Comparison of ENCODE assay signal across 27 mouse cellular contexts in genomic region chr19:34066779-34067472, GRCm38 (mm10). TPM values are rescaled to one million over a fixed set of nuclear protein-coding genes. Genes with fewer than 3 reads are reported as not detected.
DNase-seq lines count a peak whose midpoint lies in the region; ATAC-seq and TF ChIP-seq lines count a peak whose summit lies in the region.
"Had no signal": no experiment of that assay in that cellular context is flagged by ENCODE, and none has a peak within 500 bp of the region (broad histone marks: within the 10 kb centered on the region; RNA-seq: fewer than 3 reads in every experiment).

Lipn (plus strand) TSS chr19:34067358.

- 88% methylated on average over 9 of the region's 9 CpGs for WGBS in intestine, embryonic 14.5 days
- 82% methylated on average over 9 of the region's 9 CpGs for WGBS in stomach, embryonic 15.5 days
- 84% methylated on average over 9 of the region's 9 CpGs for WGBS in heart, embryonic 10.5 days

- H3K27ac ChIP-seq in intestine, embryonic 14.5 days (ENCODE audit: low read depth): no peak within 1 kb of the TSS
- H3K27ac ChIP-seq in stomach, embryonic 15.5 days: no peak within 1 kb of the TSS
- H3K27ac ChIP-seq in heart, embryonic 10.5 days: no peak within 1 kb of the TSS
- H3K27ac ChIP-seq: embryonic facial prominence, embryonic 15.5 days; forebrain, embryonic 10.5 days; gastrocnemius, adult 2 months; hindbrain, embryonic 12.5 days; macrophage; midbrain, embryonic 12.5 days had no signal

- TF ChIP-seq CTCF in C2C12 (IDR thresholded peaks at IDR 0.05; ENCODE audit: control insufficient read depth, insufficient read depth, insufficient read length): no peak

- H3K79me2 ChIP-seq in C2C12 (ENCODE audit: control insufficient read depth, insufficient read depth): no peaks in the 10 kb centered on the region

- ATAC-seq in intestine, embryonic 14.5 days (replicated peaks; ENCODE audit: low FRiP score, low TSS enrichment, low read depth): 0 out of 2 replicates have a peak, but pooled peaks have one; percentile 19
- 0 out of 2 replicates have a peak, but pooled peaks have one; percentile 18 for ATAC-seq in stomach, embryonic 15.5 days (ENCODE audit: insufficient read depth, low FRiP score, low read depth)
- ATAC-seq: forebrain, postnatal 0 days had no signal

- H3K9ac ChIP-seq in intestine, embryonic 14.5 days (ENCODE audit: low read length): no peak within 1 kb of the TSS
- H3K9ac ChIP-seq in stomach, embryonic 15.5 days: no peak within 1 kb of the TSS
- H3K9ac ChIP-seq: embryonic facial prominence, embryonic 15.5 days; forebrain, postnatal 0 days; heart, embryonic 12.5 days; hindbrain, embryonic 12.5 days; midbrain, embryonic 12.5 days had no signal

- no peak within 1 kb of the TSS for H3K4me2 ChIP-seq in intestine, embryonic 14.5 days (ENCODE audit: low read length)
- H3K4me2 ChIP-seq in stomach, embryonic 15.5 days: no peak within 1 kb of the TSS
- H3K4me2 ChIP-seq: embryonic facial prominence, embryonic 15.5 days; heart, embryonic 12.5 days; hindbrain, embryonic 12.5 days; liver, embryonic 11.5 days; midbrain, embryonic 12.5 days had no signal

- no peak within 1 kb of the TSS for H3ac ChIP-seq in C2C12 (ENCODE audit: control insufficient read depth, insufficient read length, low read depth)

- no peaks in the 10 kb centered on the region for H3K9me3 ChIP-seq in intestine, embryonic 14.5 days (ENCODE audit: control insufficient read depth, low read length)
- no peaks in the 10 kb centered on the region for H3K9me3 ChIP-seq in stomach, embryonic 15.5 days
- H3K9me3 ChIP-seq in heart, embryonic 10.5 days: no peaks in the 10 kb centered on the region
- H3K9me3 ChIP-seq: embryonic facial prominence, embryonic 15.5 days; forebrain, embryonic 10.5 days; heart, embryonic 12.5 days; hindbrain, embryonic 12.5 days; midbrain, embryonic 12.5 days had no signal

- H3K4me1 ChIP-seq in intestine, embryonic 14.5 days (replicated peaks; ENCODE audit: control insufficient read depth, insufficient read depth, low read length): no peaks in the 10 kb centered on the region
- H3K4me1 ChIP-seq in stomach, embryonic 15.5 days: no peaks in the 10 kb centered on the region
- H3K4me1 ChIP-seq in heart, embryonic 10.5 days: no peaks in the 10 kb centered on the region
- H3K4me1 ChIP-seq: embryonic facial prominence, embryonic 15.5 days; heart, embryonic 12.5 days; hindbrain, embryonic 12.5 days; midbrain, embryonic 12.5 days had no signal

- no peaks in the 10 kb centered on the region for H3K79me3 ChIP-seq in C2C12 (ENCODE audit: low read depth)

- H3K36me3 ChIP-seq in C2C12 (ENCODE audit: control insufficient read depth, insufficient read depth): no peaks in the 10 kb centered on the region
- H3K36me3 ChIP-seq in intestine, embryonic 14.5 days (ENCODE audit: control insufficient read depth, insufficient read depth, low read length): no peaks in the 10 kb centered on the region
- no peaks in the 10 kb centered on the region for H3K36me3 ChIP-seq in stomach, embryonic 15.5 days
- H3K36me3 ChIP-seq in heart, embryonic 10.5 days: no peaks in the 10 kb centered on the region
- H3K36me3 ChIP-seq: embryonic facial prominence, embryonic 15.5 days; forebrain, embryonic 10.5 days; heart, embryonic 12.5 days; hindbrain, embryonic 12.5 days; midbrain, embryonic 12.5 days had no signal

- no peak within 1 kb of the TSS for H3K4me3 ChIP-seq in C2C12 (ENCODE audit: insufficient read depth, poor library complexity, severe bottlenecking)
- H3K4me3 ChIP-seq in intestine, embryonic 14.5 days (ENCODE audit: low read depth, low read length): no peak within 1 kb of the TSS
- H3K4me3 ChIP-seq in stomach, embryonic 15.5 days (replicated peaks): no peak within 1 kb of the TSS
- no peak within 1 kb of the TSS for H3K4me3 ChIP-seq in heart, embryonic 10.5 days
- H3K4me3 ChIP-seq: embryonic facial prominence, embryonic 15.5 days; forebrain, embryonic 10.5 days; gastrocnemius, adult 2 months; heart, embryonic 12.5 days; hindbrain, embryonic 12.5 days; midbrain, embryonic 12.5 days had no signal

- peak; percentile 12 for DNase-seq in adrenal gland, adult 8-10 months
- no peak for DNase-seq in intestine, embryonic 14.5 days (ENCODE audit: low spot score)
- DNase-seq in heart, embryonic 10.5 days (ENCODE audit: low spot score): no peak
- DNase-seq in left cerebral cortex, adult 9 months (ENCODE audit: low spot score in 2 of 2): no peak
- DNase-seq in urinary bladder, postnatal 25 days (ENCODE audit: low spot score): no peak
- DNase-seq: cerebellum, adult 18-20 months; cerebellum, postnatal 25 days; forebrain, postnatal 0 days; gastrocnemius, adult 2 months; heart, postnatal 14 days; kidney, adult 11 months; retina, postnatal 1 day had no signal

- no peaks in the 10 kb centered on the region for H3K27me3 ChIP-seq in C2C12 (ENCODE audit: control insufficient read depth, insufficient read depth, insufficient read length)
- no peaks in the 10 kb centered on the region for H3K27me3 ChIP-seq in intestine, embryonic 14.5 days (replicated peaks; ENCODE audit: control insufficient read depth, insufficient read depth, low read length)
- no peaks in the 10 kb centered on the region for H3K27me3 ChIP-seq in stomach, embryonic 15.5 days (replicated peaks)
- H3K27me3 ChIP-seq in heart, embryonic 10.5 days (ENCODE audit: insufficient read depth, poor library complexity, severe bottlenecking): no peaks in the 10 kb centered on the region
- H3K27me3 ChIP-seq: embryonic facial prominence, embryonic 15.5 days; heart, embryonic 12.5 days; hindbrain, embryonic 12.5 days; midbrain, embryonic 12.5 days had no signal

TF ChIP-seq in C2C12, 6 proteins besides CTCF, POLR2A, EP300 and RAD21:
- TF ChIP-seq MYOG (IDR thresholded peaks at IDR 0.05; ENCODE audit: control insufficient read depth, extremely low read depth, insufficient read length) (no peak), USF1 (IDR thresholded peaks at IDR 0.05; ENCODE audit: low read depth) (peak; percentile 90), CEBPB (IDR thresholded peaks at IDR 0.05; ENCODE audit: low read depth) (peak; percentile 76)

RNA-seq across cellular contexts. Expression of gene Lipn, which starts in this region (rescaled TPM):
- 0.06 TPM for polyA plus RNA-seq in C2C12 (2012; fragmentation: generic; extraction: Trizol)
- total RNA-seq in adrenal gland, adult 8-10 months (2022): under 1 TPM in 2 of 4 experiments, not detected in 2; 0.17 to 0.24 TPM
- polyA plus RNA-seq in intestine, embryonic 14.5 days (2014; fragmentation: Nextera tagmentation; extraction: Ambion mirVana): 0.19 TPM in 1 of 2 replicates, not detected in the other
- polyA plus RNA-seq in stomach, embryonic 15.5 days (2015; fragmentation: Nextera tagmentation; extraction: Ambion mirVana): 0.14 TPM in 1 of 2 replicates, not detected in the other
- polyA plus RNA-seq in heart, embryonic 10.5 days (2016; fragmentation: Nextera tagmentation; extraction: Ambion mirVana): not detected in 2 replicates
- total RNA-seq: adrenal gland, adult 18-20 months; forebrain, postnatal 0 days; gastrocnemius, adult 2 months; heart, postnatal 14 days; layer of hippocampus, adult 18-20 months had no signal
- polyA plus RNA-seq: forebrain, embryonic 10.5 days; forebrain, postnatal 0 days; gonadal fat pad, adult 2 months; heart, embryonic 12.5 days; hindbrain, embryonic 12.5 days; kidney, embryonic 16.5 days; limb, embryonic 11.5 days; liver, embryonic 11.5 days; midbrain, embryonic 12.5 days; stomach, embryonic 16.5 days had no signal

Comparison
In these comparisons a context has a peak if more than half of its experiments do, and no peak if none do; other contexts are left out.
1. Peak in DNase-seq in adrenal gland, adult 8-10 months; RNA of the gene not detected or under 1 TPM.
2. Peak in ATAC-seq in intestine, embryonic 14.5 days; RNA of the gene not detected or under 1 TPM.
3. Peak in ATAC-seq in stomach, embryonic 15.5 days; RNA of the gene not detected or under 1 TPM.